Mouse (Mus musculus) megakaryocyte progenitor cell, adult 5-6 weeks (primary cell): ENCODE measurements around the gene Vmn2r34. TPM values are rescaled to one million over a fixed set of nuclear protein-coding genes. Genes with fewer than 3 reads are reported as not detected.
"Not testable (repeated sequence)": the region's sequence is repeated elsewhere in the genome, so short reads cannot be mapped to it uniquely, and the experiment has no call there.

Source experiments
- ATAC-seq: replicated peaks from 2 replicates; pipeline ENCODE4 v1.8.0; 2016; ENCODE audit warnings: mild to moderate bottlenecking, moderate TSS enrichment, inconsistent platforms; ENCODE audit not compliant: poor library complexity
- total RNA-seq, 2 experiments: library from RNA; stranded (forward) in 1 of 2; stranded (reverse) in 1 of 2; fragments of 157-497, 149-512 nt in 1 of 2; fragments of 200-1000 nt in 1 of 2; gene quantifications; 2 replicates each; pipeline versions ENCODE4 v1.2.3 to v1.2.4; 2015 to 2017

Vmn2r34 gene
- total RNA-seq (2015) (not detected in 2 replicates), total RNA-seq (2017) (not detected in 2 replicates)

GRCm38 (mm10) chr7:7689413-7689812, at the start of gene Vmn2r34:
Gene Vmn2r34 (minus strand): TSS chr7:7689513.
- not testable (repeated sequence) for ATAC-seq

DNA sequence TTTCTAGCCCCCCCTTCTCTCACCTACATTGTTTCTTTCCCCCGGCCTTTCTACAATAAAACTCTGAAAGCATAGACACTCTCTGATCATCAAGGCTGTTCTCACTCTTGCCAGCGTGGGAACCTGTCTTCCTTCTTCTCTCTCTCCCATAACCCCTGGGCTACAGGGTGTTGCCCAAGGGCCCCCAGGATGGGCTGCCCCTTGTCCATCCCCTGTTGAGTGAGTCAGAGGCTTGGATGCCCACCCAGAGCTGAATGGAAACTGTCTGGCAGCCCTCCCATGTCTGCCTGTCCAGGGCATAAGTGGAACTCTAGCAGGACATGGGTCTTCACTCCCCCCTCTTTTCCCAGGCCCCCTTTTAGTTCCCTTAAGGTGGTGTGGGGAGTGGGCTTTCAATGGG, 15.3 kb downstream of the Vmn2r34 start:
- ATAC-seq: not testable (repeated sequence)

Other genes starting within 250 kb of the Vmn2r34 start
- not detected in 2 replicates for gene Vmn2r32, start 209.5 kb downstream of the Vmn2r34 start, total RNA-seq (2015)
- not detected in 2 replicates for gene Vmn2r32, start 209.5 kb downstream of the Vmn2r34 start, total RNA-seq (2017)
- not detected in 2 replicates for gene Vmn2r33, start 122.7 kb downstream of the Vmn2r34 start, total RNA-seq (2015)
- gene Vmn2r33, start 122.7 kb downstream of the Vmn2r34 start, total RNA-seq (2017): not detected in 2 replicates
- not detected in 2 replicates for gene Vmn2r35, start 130.4 kb upstream of the Vmn2r34 start, total RNA-seq (2015)
- gene Vmn2r35, start 130.4 kb upstream of the Vmn2r34 start, total RNA-seq (2017): not detected in 2 replicates
- not detected in 2 replicates for gene Vmn2r36, start 213.0 kb upstream of the Vmn2r34 start, total RNA-seq (2015)
- not detected in 2 replicates for gene Vmn2r36, start 213.0 kb upstream of the Vmn2r34 start, total RNA-seq (2017)